Mouse (Mus musculus): Measurements from ENCODE around the gene Fam71a. TPM values are rescaled to one million over a fixed set of nuclear protein-coding genes. Genes with fewer than 3 reads are reported as not detected.

Gene Fam71a
- total and polyA plus RNA-seq, 2 experiments from 2014 or later, result not detected

DNA sequence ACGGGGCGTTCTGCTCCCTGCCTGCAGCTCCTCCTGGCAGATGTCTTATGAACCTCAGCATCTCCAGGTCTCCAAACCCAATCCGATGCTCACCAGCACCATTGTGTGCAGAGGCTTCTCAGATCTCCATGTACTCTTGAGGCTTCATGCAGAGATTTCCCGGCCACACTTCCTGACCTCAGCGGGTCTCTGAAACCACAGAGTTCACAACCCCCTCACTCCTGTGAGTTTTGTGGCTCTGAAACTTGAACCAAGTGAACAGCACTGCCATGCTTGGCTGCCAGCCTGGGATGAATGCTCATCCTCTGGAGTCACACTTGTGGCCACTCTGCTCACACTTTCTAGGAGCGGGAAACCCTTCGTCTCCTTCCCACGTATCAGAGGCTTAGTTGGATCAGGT is 23.6 kb downstream of the Fam71a start:
- H3K27ac ChIP-seq, result no peak overlapping the region
- 79% methylated on average over 8 of the region's 8 CpGs for WGBS
- no peak for DNase-seq (ENCODE audit: low spot score)
- no peak overlapping the region for H3K4me2 ChIP-seq (ENCODE audit: low read depth, low read length)
- no peaks in the 10 kb centered on the region for H3K9me3 ChIP-seq (ENCODE audit: low read length)
- H3K36me3 ChIP-seq (ENCODE audit: insufficient read depth, low read length), result no peaks in the 10 kb centered on the region
- no peaks in the 10 kb centered on the region for H3K27me3 ChIP-seq (ENCODE audit: insufficient read depth, low read length)
- no peak overlapping the region for H3K9ac ChIP-seq (replicated peaks; ENCODE audit: low read length)
- H3K4me1 ChIP-seq (ENCODE audit: insufficient read depth, low read length), result no peaks in the 10 kb centered on the region
- no peak for ATAC-seq
- TF ChIP-seq CTCF (IDR thresholded peaks at IDR 0.05; ENCODE audit: low read depth), result no peak
- no peak overlapping the region for H3K4me3 ChIP-seq (ENCODE audit: low read length)

GRCm38 (mm10) chr1:191138874-191139495 is 25.6 kb downstream of the Fam71a start:
- WGBS, result 64% methylated on average over 7 of the region's 7 CpGs
- no peaks in the 10 kb centered on the region for H3K36me3 ChIP-seq (ENCODE audit: insufficient read depth, low read length)
- TF ChIP-seq CTCF (IDR thresholded peaks at IDR 0.05; ENCODE audit: low read depth), result no peak

GRCm38 (mm10) chr1:191138436-191138835 is 26.2 kb downstream of the Fam71a start:
- no peak for TF ChIP-seq CTCF (IDR thresholded peaks at IDR 0.05; ENCODE audit: low read depth)
- WGBS, result 81% methylated on average over 4 of the region's 4 CpGs
- ATAC-seq, result no peak
- no peaks in the 10 kb centered on the region for H3K36me3 ChIP-seq (ENCODE audit: insufficient read depth, low read length)
- H3K4me3 ChIP-seq (ENCODE audit: low read length), result no peak overlapping the region
- no peak overlapping the region for H3K9ac ChIP-seq (replicated peaks; ENCODE audit: low read length)
- no peak overlapping the region for H3K27ac ChIP-seq
- DNase-seq (ENCODE audit: low spot score), result no peak
- no peak overlapping the region for H3K4me2 ChIP-seq (ENCODE audit: low read depth, low read length)
- H3K4me1 ChIP-seq (ENCODE audit: insufficient read depth, low read length), result no peaks in the 10 kb centered on the region
- H3K9me3 ChIP-seq (ENCODE audit: low read length), result no peaks in the 10 kb centered on the region
- no peaks in the 10 kb centered on the region for H3K27me3 ChIP-seq (ENCODE audit: insufficient read depth, low read length)

More at GRCm38 (mm10) chr1:191138874-191139495, 25.6 kb downstream of the Fam71a start:
- Histone ChIP-seq H3K27me3 (ENCODE audit: insufficient read depth, low read length) (no peaks in the 10 kb centered on the region), H3K4me3 (ENCODE audit: low read length) (no peak overlapping the region), H3K9ac (replicated peaks; ENCODE audit: low read length) (no peak overlapping the region), H3K4me2 (ENCODE audit: low read depth, low read length) (no peak overlapping the region), H3K4me1 (ENCODE audit: insufficient read depth, low read length) (no peaks in the 10 kb centered on the region), H3K27ac (no peak overlapping the region), H3K9me3 (ENCODE audit: low read length) (no peaks in the 10 kb centered on the region)
- DNase-seq (ENCODE audit: low spot score) (no peak), ATAC-seq (no peak)

GRCm38 (mm10) chr1:191135406-191135805 is 29.2 kb downstream of the Fam71a start:
- WGBS, result 64% methylated on average over 4 of the region's 4 CpGs
- Histone ChIP-seq H3K9me3 (ENCODE audit: low read length) (no peaks in the 10 kb centered on the region), H3K27ac (no peak overlapping the region), H3K4me1 (ENCODE audit: insufficient read depth, low read length) (no peaks in the 10 kb centered on the region), H3K36me3 (ENCODE audit: insufficient read depth, low read length) (no peaks in the 10 kb centered on the region), H3K27me3 (ENCODE audit: insufficient read depth, low read length) (no peaks in the 10 kb centered on the region), H3K4me3 (ENCODE audit: low read length) (no peak overlapping the region), H3K9ac (replicated peaks; ENCODE audit: low read length) (no peak overlapping the region), H3K4me2 (ENCODE audit: low read depth, low read length) (no peak overlapping the region)
- ATAC-seq, result no peak
- DNase-seq (ENCODE audit: low spot score), result no peak
- TF ChIP-seq CTCF (IDR thresholded peaks at IDR 0.05; ENCODE audit: low read depth), result no peak

- no peak for DNase-seq (ENCODE audit: low spot score)
- Histone ChIP-seq H3K4me2 (ENCODE audit: low read depth, low read length) (no peak overlapping the region), H3K4me1 (ENCODE audit: insufficient read depth, low read length) (no peaks in the 10 kb centered on the region), H3K4me3 (ENCODE audit: low read length) (no peak overlapping the region), H3K36me3 (ENCODE audit: insufficient read depth, low read length) (no peaks in the 10 kb centered on the region), H3K9me3 (ENCODE audit: low read length) (no peaks in the 10 kb centered on the region; the same call in 1 of the 2 replicates), H3K27me3 (ENCODE audit: insufficient read depth, low read length) (no peaks in the 10 kb centered on the region), H3K27ac (no peak overlapping the region), H3K9ac (replicated peaks; ENCODE audit: low read length) (no peak overlapping the region)
- ATAC-seq, result no peak
- WGBS, result 73% methylated on average over 5 of the region's 5 CpGs
- no peak for TF ChIP-seq CTCF (IDR thresholded peaks at IDR 0.05; ENCODE audit: low read depth)
Observed at GRCm38 (mm10) chr1:191132934-191133333, 31.7 kb downstream of the Fam71a start.

GRCm38 (mm10) chr1:191132240-191132639 is 32.4 kb downstream of the Fam71a start:
- 62% methylated on average over 5 of the region's 5 CpGs for whole genome bisulfite sequencing
- no peak for ATAC-seq
- H3K9me3 ChIP-seq (ENCODE audit: low read length), result no peaks in the 10 kb centered on the region; the same call in 1 of the 2 replicates
- H3K4me2 ChIP-seq (ENCODE audit: low read depth, low read length), result no peak overlapping the region
- no peak for TF ChIP-seq CTCF (IDR thresholded peaks at IDR 0.05; ENCODE audit: low read depth)
- H3K4me3 ChIP-seq (ENCODE audit: low read length), result no peak overlapping the region
- DNase-seq (ENCODE audit: low spot score), result no peak
- no peak overlapping the region for H3K9ac ChIP-seq (replicated peaks; ENCODE audit: low read length)
- H3K4me1 ChIP-seq (ENCODE audit: insufficient read depth, low read length), result no peaks in the 10 kb centered on the region
- no peaks in the 10 kb centered on the region for H3K27me3 ChIP-seq (ENCODE audit: insufficient read depth, low read length)
- no peaks in the 10 kb centered on the region for H3K36me3 ChIP-seq (ENCODE audit: insufficient read depth, low read length)
- no peak overlapping the region for H3K27ac ChIP-seq

DNA sequence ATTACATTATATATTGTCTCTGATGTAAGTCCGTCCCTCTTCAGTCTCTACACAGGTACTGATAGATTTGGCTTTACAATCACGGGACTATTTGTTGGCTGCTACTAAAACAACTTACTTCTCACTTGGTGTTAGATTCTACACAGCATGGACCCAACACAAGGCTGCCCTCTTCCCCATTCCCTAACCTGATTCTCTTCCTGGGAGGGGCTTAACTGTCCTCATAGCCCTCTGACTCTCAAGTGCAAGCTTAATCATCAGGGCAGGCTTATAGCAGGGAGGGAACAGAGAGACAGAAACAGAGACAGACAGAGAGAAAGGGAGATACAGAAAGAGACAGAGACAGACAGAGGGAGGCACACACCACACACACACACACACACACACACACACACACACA is 32.9 kb downstream of the Fam71a start:
- Histone ChIP-seq H3K27ac (no peak overlapping the region), H3K4me1 (ENCODE audit: insufficient read depth, low read length) (no peaks in the 10 kb centered on the region), H3K9ac (replicated peaks; ENCODE audit: low read length) (no peak overlapping the region), H3K4me2 (ENCODE audit: low read depth, low read length) (no peak overlapping the region), H3K9me3 (ENCODE audit: low read length) (no peaks in the 10 kb centered on the region; the same call in 1 of the 2 replicates), H3K27me3 (ENCODE audit: insufficient read depth, low read length) (no peaks in the 10 kb centered on the region), H3K4me3 (ENCODE audit: low read length) (no peak overlapping the region), H3K36me3 (ENCODE audit: insufficient read depth, low read length) (no peaks in the 10 kb centered on the region)
- ATAC-seq, result no peak
- no peak for TF ChIP-seq CTCF (IDR thresholded peaks at IDR 0.05; ENCODE audit: low read depth)
- 91% methylated on average over 2 of the region's 2 CpGs for WGBS
- DNase-seq (ENCODE audit: low spot score), result no peak

Measured in hindbrain, postnatal 0 days (tissue).